Mouse (Mus musculus): ENCODE measurements at regions not wholly inside any gene's neighbourhood (a gene's known extent, or its start where the extent isn't known, plus 50 kb on each side); places are given as distances from the start of the nearest gene placed in this dataset.

- no peak for DNase-seq
These were observed 682.7 kb upstream of the Pou3f3 start for GRCm38 (mm10) chr1:42012911-42013310.

GRCm38 (mm10) chr1:42018966-42019365 lies 676.6 kb upstream of the Pou3f3 start:
- no peak for DNase-seq

- DNase-seq, result no peak
These were observed 669.8 kb upstream of the Pou3f3 start for GRCm38 (mm10) chr1:42025781-42026180.

GRCm38 (mm10) chr1:42026423-42026822 lies 669.1 kb upstream of the Pou3f3 start:
- DNase-seq, result no peak

- no peak for DNase-seq
These were observed 661.8 kb upstream of the Pou3f3 start for GRCm38 (mm10) chr1:42033786-42034185.

- DNase-seq, result no peak
These were observed 660.2 kb upstream of the Pou3f3 start for GRCm38 (mm10) chr1:42035371-42035770.

GRCm38 (mm10) chr1:42041544-42041943 lies 654.0 kb upstream of the Pou3f3 start:
- no peak for DNase-seq

GRCm38 (mm10) chr1:42058494-42058893 lies 637.1 kb upstream of the Pou3f3 start:
- no peak for DNase-seq

GRCm38 (mm10) chr1:42070064-42070463 lies 625.5 kb upstream of the Pou3f3 start:
- no peak for DNase-seq

- no peak for DNase-seq
These were observed 599.5 kb upstream of the Pou3f3 start for GRCm38 (mm10) chr1:42096026-42096425.

- DNase-seq, result no peak
These were observed 597.0 kb upstream of the Pou3f3 start for GRCm38 (mm10) chr1:42098580-42098979.

- DNase-seq, result no peak
These were observed 588.0 kb upstream of the Pou3f3 start for GRCm38 (mm10) chr1:42107521-42107920.

- no peak for DNase-seq
These were observed 587.6 kb upstream of the Pou3f3 start for GRCm38 (mm10) chr1:42107925-42108324.

- DNase-seq, result no peak
These were observed 543.3 kb upstream of the Pou3f3 start for GRCm38 (mm10) chr1:42152175-42152790.

GRCm38 (mm10) chr1:42152916-42153315 lies 542.7 kb upstream of the Pou3f3 start:
- no peak for DNase-seq

- DNase-seq, result no peak
These were observed 527.6 kb upstream of the Pou3f3 start for GRCm38 (mm10) chr1:42167790-42168572.

GRCm38 (mm10) chr1:42169505-42169904 lies 526.1 kb upstream of the Pou3f3 start:
- no peak for DNase-seq

GRCm38 (mm10) chr1:42186295-42186694 lies 509.3 kb upstream of the Pou3f3 start:
- DNase-seq, result no peak

GRCm38 (mm10) chr1:42228098-42228497 lies 467.5 kb upstream of the Pou3f3 start:
- DNase-seq, result no peak

GRCm38 (mm10) chr1:42229711-42230110 lies 465.9 kb upstream of the Pou3f3 start:
- peak in 1 of 2 experiments; percentile 3 for DNase-seq

- DNase-seq, result no peak
These were observed 465.0 kb upstream of the Pou3f3 start for GRCm38 (mm10) chr1:42230469-42231040.

- DNase-seq, result no peak
These were observed 464.5 kb upstream of the Pou3f3 start for GRCm38 (mm10) chr1:42231091-42231490.

- DNase-seq, result no peak
These were observed 463.7 kb upstream of the Pou3f3 start for GRCm38 (mm10) chr1:42231897-42232296.

GRCm38 (mm10) chr1:42232716-42233115 lies 462.9 kb upstream of the Pou3f3 start:
- DNase-seq, result no peak

Data from kidney, postnatal 25 days (tissue).